Mouse (Mus musculus): Measurements from ENCODE around the gene Vmn2r100. TPM values are rescaled to one million over a fixed set of nuclear protein-coding genes. Genes with fewer than 3 reads are reported as not detected.

The Vmn2r100 gene
- total RNA-seq (2014; fragmentation: Nextera tagmentation) (not detected in 2 replicates), total RNA-seq (2017) (0.06 and 0.11 TPM in 2 replicates), polyA plus RNA-seq (2012) (not detected in 2 replicates)

- Histone ChIP-seq H3K36me3 (replicated peaks) (no peaks in the 10 kb centered on the region), H3K4me3 (ENCODE audit: low read depth, low read length) (no peak within 1 kb of the TSS), H3K27me3 (ENCODE audit: insufficient read depth, low read length) (no peaks in the 10 kb centered on the region), H3K9me3 (replicated peaks) (no peaks in the 10 kb centered on the region), H3K4me1 (ENCODE audit: insufficient read depth, low read depth, low read length) (no peaks in the 10 kb centered on the region)
- no peak for DNase-seq (ENCODE audit: low spot score)
- TF ChIP-seq TAL1 (conservative IDR thresholded peaks at IDR 0.05; ENCODE audit: low read depth, low read length), result no peak
- TF ChIP-seq POLR2AphosphoS5 (IDR thresholded peaks at IDR 0.05; ENCODE audit: insufficient replicate concordance, low read depth, low read length), result no peak
- ATAC-seq (ENCODE audit: extremely low read depth, insufficient number of reproducible peaks, low FRiP score, poor library complexity, severe bottlenecking), result no peak
Measured at GRCm38 (mm10) chr17:19504432-19504831, at the start of gene Vmn2r100. Gene Vmn2r100, plus strand, starts transcription at chr17:19504732.

DNA sequence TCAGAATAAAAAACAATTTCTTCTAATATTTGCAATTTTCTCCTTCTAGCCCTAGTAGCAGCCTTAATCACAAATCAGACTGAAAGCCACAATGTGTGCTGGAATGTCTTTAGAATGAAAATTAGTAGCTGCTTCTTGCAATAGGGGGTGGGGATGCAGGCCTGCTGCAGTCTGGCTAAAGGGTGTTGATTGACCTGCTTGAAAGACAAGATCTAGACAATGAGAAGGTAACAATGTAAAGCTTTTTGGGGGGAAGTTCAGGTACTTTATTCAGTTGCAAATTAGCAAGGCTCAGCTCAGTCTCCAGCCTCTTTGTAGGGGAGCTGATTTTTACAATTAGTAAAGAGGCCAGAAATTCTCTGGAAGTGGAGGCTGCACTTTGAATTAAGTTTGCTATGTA is 21.7 kb upstream of the Vmn2r100 start:
- Histone ChIP-seq H3K4me1 (ENCODE audit: insufficient read depth, low read depth, low read length) (no peaks in the 10 kb centered on the region), H3K9me3 (replicated peaks) (no peaks in the 10 kb centered on the region), H3K36me3 (replicated peaks) (no peaks in the 10 kb centered on the region), H3K4me3 (ENCODE audit: low read depth, low read length) (no peak overlapping the region), H3K27me3 (ENCODE audit: insufficient read depth, low read length) (no peaks in the 10 kb centered on the region)
- no peak for TF ChIP-seq CTCF (IDR thresholded peaks at IDR 0.05; ENCODE audit: low read depth, low read length)
- no peak for TF ChIP-seq POLR2AphosphoS5 (IDR thresholded peaks at IDR 0.05; ENCODE audit: insufficient replicate concordance, low read depth, low read length)
- no peak for TF ChIP-seq GATA2 (IDR thresholded peaks at IDR 0.05; ENCODE audit: borderline replicate concordance, low read depth, low read length)
- TF ChIP-seq GATA1 (IDR thresholded peaks at IDR 0.05; ENCODE audit: borderline replicate concordance, low read length), result no peak
- no peak for TF ChIP-seq TAL1 (conservative IDR thresholded peaks at IDR 0.05; ENCODE audit: low read depth, low read length)
- no peak for ATAC-seq (ENCODE audit: extremely low read depth, insufficient number of reproducible peaks, low FRiP score, poor library complexity, severe bottlenecking)
- DNase-seq (ENCODE audit: low spot score), result no peak

DNA sequence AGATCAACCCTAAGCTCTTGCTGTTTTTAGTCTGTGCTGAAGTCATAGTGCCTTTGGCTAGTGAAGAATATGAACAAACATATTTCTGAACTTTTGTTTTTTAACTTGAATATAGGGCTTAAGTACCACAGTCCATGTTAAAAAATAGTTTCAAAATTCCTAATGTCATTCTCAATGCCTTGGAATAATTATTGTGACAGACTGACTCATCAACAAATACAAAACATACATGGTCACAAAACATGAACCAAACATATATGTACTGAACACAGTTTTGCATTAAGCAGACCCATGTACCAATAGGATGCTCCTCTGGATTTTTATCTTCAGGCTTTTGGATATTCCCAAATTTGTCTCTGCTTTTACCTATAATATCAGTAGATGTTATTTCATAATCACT is 72.4 kb downstream of the Vmn2r100 start, which contains the start of gene Vmn2r101:
Gene Vmn2r101, plus strand, starts transcription at position 301 of the 400 bp plus-strand sequence.
- Histone ChIP-seq H3K27me3 (ENCODE audit: insufficient read depth, low read length) (no peaks in the 10 kb centered on the region), H3K36me3 (replicated peaks) (no peaks in the 10 kb centered on the region), H3K4me1 (ENCODE audit: insufficient read depth, low read depth, low read length) (no peaks in the 10 kb centered on the region), H3K9me3 (replicated peaks) (no peaks in the 10 kb centered on the region), H3K4me3 (ENCODE audit: low read depth, low read length) (no peak within 1 kb of the TSS)
- DNase-seq (ENCODE audit: low spot score) (no peak), ATAC-seq (ENCODE audit: extremely low read depth, insufficient number of reproducible peaks, low FRiP score, poor library complexity, severe bottlenecking) (no peak)
- TF ChIP-seq CTCF (IDR thresholded peaks at IDR 0.05; ENCODE audit: low read depth, low read length) (no peak), GATA2 (IDR thresholded peaks at IDR 0.05; ENCODE audit: borderline replicate concordance, low read depth, low read length) (no peak), POLR2AphosphoS5 (IDR thresholded peaks at IDR 0.05; ENCODE audit: insufficient replicate concordance, low read depth, low read length) (no peak), GATA1 (IDR thresholded peaks at IDR 0.05; ENCODE audit: borderline replicate concordance, low read length) (no peak), TAL1 (conservative IDR thresholded peaks at IDR 0.05; ENCODE audit: low read depth, low read length) (no peak)

Other genes with a start within 250 kb of the Vmn2r100 start
- not detected in 2 replicates for gene Vmn2r99, start 142.8 kb upstream of the Vmn2r100 start, total RNA-seq (2014; fragmentation: Nextera tagmentation)
- gene Vmn2r99, start 142.8 kb upstream of the Vmn2r100 start, total RNA-seq (2017), result 0.05 and 0.06 TPM in 2 replicates
- gene Vmn2r99, start 142.8 kb upstream of the Vmn2r100 start, polyA plus RNA-seq (2012), result not detected in 2 replicates
- not detected in 2 replicates for gene Vmn2r101, start 72.5 kb downstream of the Vmn2r100 start, total RNA-seq (2014; fragmentation: Nextera tagmentation)
- gene Vmn2r101, start 72.5 kb downstream of the Vmn2r100 start, total RNA-seq (2017), result under 0.01 and 0.11 TPM in 2 replicates
- gene Vmn2r101, start 72.5 kb downstream of the Vmn2r100 start, polyA plus RNA-seq (2012), result not detected in 2 replicates
- gene Vmn2r102, start 155.6 kb downstream of the Vmn2r100 start, total RNA-seq (2014; fragmentation: Nextera tagmentation), result not detected in 2 replicates
- gene Vmn2r102, start 155.6 kb downstream of the Vmn2r100 start, total RNA-seq (2017), result under 0.01 and 0.05 TPM in 2 replicates
- gene Vmn2r102, start 155.6 kb downstream of the Vmn2r100 start, polyA plus RNA-seq (2012), result not detected in 2 replicates

Data from G1E (cell line).